Mouse (Mus musculus) kidney, embryonic 14.5 days (tissue): ENCODE measurements around the gene Fam72a. TPM values are rescaled to one million over a fixed set of nuclear protein-coding genes. Genes with fewer than 3 reads are reported as not detected.
A peak's percentile ranks its signal among the peaks of the same experiment; 100 is the strongest.

ENCODE experiments used
- ATAC-seq: fragments of 200-750 bp; cut with Nextera tagmentation; 2 replicates; pipeline ENCODE4 v1.8.0; 2017; ENCODE audit warnings: moderate number of reproducible peaks, mild to moderate bottlenecking, moderate TSS enrichment, moderate library complexity; ENCODE audit not compliant: low FRiP score, low TSS enrichment
- H3K27ac ChIP-seq: fragments of 300-500 bp; sonication (generic); 2 replicates; pipeline ENCODE4 v1.5.1; 2014; ENCODE audit warnings: low read depth, mild to moderate bottlenecking, low read length, moderate library complexity, mixed read lengths
- H3K27me3 ChIP-seq: fragments of 300-500 bp; sonication (generic); 2 replicates; pipeline ENCODE4 v1.6.1; 2014; ENCODE audit warnings: mild to moderate bottlenecking, low read length; ENCODE audit not compliant: control insufficient read depth, insufficient read depth
- H3K36me3 ChIP-seq: fragments of 300-500 bp; sonication (generic); 2 replicates; pipeline ENCODE4 v1.6.1; 2014; ENCODE audit warnings: low read length, mixed read lengths; ENCODE audit not compliant: control insufficient read depth, insufficient read depth
- H3K4me1 ChIP-seq: fragments of 300-500 bp; sonication (generic); 2 replicates; pipeline ENCODE4 v1.6.1; 2014; ENCODE audit warnings: low read length, mixed read lengths; ENCODE audit not compliant: control insufficient read depth, insufficient read depth
- H3K4me2 ChIP-seq: fragments of 300-500 bp; sonication (generic); replicated peaks from 2 replicates; pipeline ENCODE4 v1.6.1; 2014; ENCODE audit warnings: low read depth, mild to moderate bottlenecking, low read length
- H3K4me3 ChIP-seq: fragments of 300-500 bp; sonication (generic); 2 replicates; pipeline ENCODE4 v1.5.1; 2014; ENCODE audit warnings: mild to moderate bottlenecking, low read length
- H3K9ac ChIP-seq: fragments of 300-500 bp; sonication (generic); 2 replicates; pipeline ENCODE4 v1.6.1; 2014; ENCODE audit warnings: low read depth, mild to moderate bottlenecking, low read length, moderate library complexity
- H3K9me3 ChIP-seq: fragments of 300-500 bp; sonication (generic); 2 replicates; pipeline ENCODE4 v1.6.1; 2016; ENCODE audit warnings: low read length; ENCODE audit not compliant: control insufficient read depth
- WGBS: fragments of 180-500 bp; shearing (Covaris S2); extraction: QIAGEN DNeasy Blood & Tissue Kit; methylation state at CpG from one replicate; pipeline ENCODE4 v1.1.7; 2014; 5-methylcytosine and 5-hydroxymethylcytosine counted together
- polyA plus RNA-seq: library from polyadenylated mRNA; unstranded; fragments of >200 nt; fragmentation: Nextera tagmentation; extraction: Ambion mirVana; gene quantifications from 2 replicates; pipeline ENCODE4 v1.2.1, GENCODE M21; 2014

Fam72a gene
- polyA plus RNA-seq, 1 experiment from 2014 or later, result 2.7 TPM

GRCm38 (mm10) chr1:131541903-131542302, 14.2 kb downstream of the Fam72a start:
- Histone ChIP-seq H3K27me3 (no peaks in the 10 kb centered on the region), H3K36me3 (no peaks in the 10 kb centered on the region; the same call in 1 of the 2 replicates), H3K9ac (no peak overlapping the region), H3K4me3 (no peak overlapping the region), H3K27ac (no peak overlapping the region), H3K9me3 (no peaks in the 10 kb centered on the region), H3K4me1 (no peaks in the 10 kb centered on the region), H3K4me2 (no peak overlapping the region)
- 88% methylated on average over 5 of the region's 5 CpGs for WGBS
- ATAC-seq, result no peak

GRCm38 (mm10) chr1:131543886-131544565, 16.3 kb downstream of the Fam72a start:
- WGBS, result 63% methylated on average over 7 of the region's 7 CpGs
- no peaks in the 10 kb centered on the region; the same call in 1 of the 2 replicates for H3K36me3 ChIP-seq
- H3K9me3 ChIP-seq, result no peaks in the 10 kb centered on the region
- no peak overlapping the region for H3K4me2 ChIP-seq
- H3K4me1 ChIP-seq, result no peaks in the 10 kb centered on the region
- no peak overlapping the region for H3K4me3 ChIP-seq
- ATAC-seq, result no peak
- H3K9ac ChIP-seq, result no peak overlapping the region
- H3K27ac ChIP-seq, result no peak overlapping the region
- no peaks in the 10 kb centered on the region for H3K27me3 ChIP-seq

- Histone ChIP-seq H3K9ac (peak overlapping the region; percentile 18; the same call in 1 of the 2 replicates), H3K4me3 (no peak overlapping the region), H3K36me3 (no peaks in the 10 kb centered on the region), H3K4me2 (no peak overlapping the region), H3K27ac (no peak overlapping the region), H3K4me1 (no peaks in the 10 kb centered on the region), H3K9me3 (no peaks in the 10 kb centered on the region), H3K27me3 (no peaks in the 10 kb centered on the region)
- 77% methylated on average over 13 of the region's 13 CpGs for WGBS
- no peak for ATAC-seq
Measured at GRCm38 (mm10) chr1:131546798-131547690, 19.3 kb downstream of the Fam72a start.

- no peaks in the 10 kb centered on the region for H3K4me1 ChIP-seq
- ATAC-seq, result peak; percentile 55; the same call in 1 of the 2 replicates
- H3K9ac ChIP-seq, result no peak overlapping the region
- no peaks in the 10 kb centered on the region for H3K9me3 ChIP-seq
- no peaks in the 10 kb centered on the region for H3K27me3 ChIP-seq
- H3K4me2 ChIP-seq, result no peak overlapping the region; the same call in 1 of the 2 replicates
- H3K4me3 ChIP-seq, result no peak overlapping the region
- no peaks in the 10 kb centered on the region for H3K36me3 ChIP-seq
- WGBS, result 40% methylated on average over 8 of the region's 8 CpGs
- no peak overlapping the region for H3K27ac ChIP-seq
Measured at GRCm38 (mm10) chr1:131548494-131549365, 21.0 kb downstream of the Fam72a start.

GRCm38 (mm10) chr1:131551956-131552355, 24.3 kb downstream of the Fam72a start:
- 94% methylated on average over 2 of the region's 2 CpGs for WGBS
- H3K9ac ChIP-seq, result no peak overlapping the region
- no peak overlapping the region for H3K27ac ChIP-seq
- no peak for ATAC-seq
- H3K9me3 ChIP-seq, result no peaks in the 10 kb centered on the region
- no peak overlapping the region for H3K4me3 ChIP-seq
- H3K4me1 ChIP-seq, result no peaks in the 10 kb centered on the region
- no peak overlapping the region for H3K4me2 ChIP-seq
- H3K27me3 ChIP-seq, result no peaks in the 10 kb centered on the region
- H3K36me3 ChIP-seq, result no peaks in the 10 kb centered on the region

- Histone ChIP-seq H3K27ac (no peak overlapping the region), H3K36me3 (no peaks in the 10 kb centered on the region), H3K4me1 (no peaks in the 10 kb centered on the region), H3K9ac (no peak overlapping the region), H3K9me3 (no peaks in the 10 kb centered on the region), H3K4me3 (no peak overlapping the region), H3K4me2 (no peak overlapping the region), H3K27me3 (no peaks in the 10 kb centered on the region)
- ATAC-seq, result no peak
Measured at GRCm38 (mm10) chr1:131553428-131553827, 25.7 kb downstream of the Fam72a start.

- H3K4me1 ChIP-seq, result no peaks in the 10 kb centered on the region
- peak; percentile 92 for ATAC-seq
- H3K4me3 ChIP-seq, result no peak overlapping the region
- H3K27me3 ChIP-seq, result no peaks in the 10 kb centered on the region
- no peaks in the 10 kb centered on the region for H3K9me3 ChIP-seq
- 11% methylated on average over 13 of the region's 13 CpGs for WGBS
- H3K9ac ChIP-seq, result peak overlapping the region; percentile 38; the same call in 1 of the 2 replicates
- H3K36me3 ChIP-seq, result no peaks in the 10 kb centered on the region
- H3K27ac ChIP-seq, result no peak overlapping the region
- peak overlapping the region; percentile 15; the same call in 1 of the 2 replicates for H3K4me2 ChIP-seq
Measured at GRCm38 (mm10) chr1:131555042-131555812, 27.5 kb downstream of the Fam72a start.

- Histone ChIP-seq H3K4me1 (no peaks in the 10 kb centered on the region), H3K4me2 (no peak overlapping the region), H3K9ac (no peak overlapping the region), H3K27ac (no peak overlapping the region), H3K27me3 (no peaks in the 10 kb centered on the region), H3K36me3 (no peaks in the 10 kb centered on the region), H3K4me3 (no peak overlapping the region), H3K9me3 (no peaks in the 10 kb centered on the region)
- no peak for ATAC-seq
Measured at GRCm38 (mm10) chr1:131560500-131560899, 32.8 kb downstream of the Fam72a start.
